Mouse (Mus musculus) forebrain, embryonic 11.5 days (tissue): ENCODE results near the gene Vps72. TPM values are rescaled to one million over a fixed set of nuclear protein-coding genes. Genes with fewer than 3 reads are reported as not detected.

Experiments
- ATAC-seq: fragments of 200-750 bp; cut with Nextera tagmentation; replicated peaks from 2 replicates; pipeline ENCODE4 v1.8.0; 2017; ENCODE audit warnings: moderate TSS enrichment; ENCODE audit not compliant: low FRiP score
- DNase-seq: peaks from one replicate; pipeline ENCODE4 v3.0.0-alpha.2; 2017; ENCODE audit warnings: low spot score
- H3K27ac ChIP-seq: fragments of 300-500 bp; sonication (generic); 2 replicates; pipeline ENCODE4 v1.5.1; 2014; ENCODE audit warnings: low read depth, low read length
- H3K27me3 ChIP-seq: fragments of 300-500 bp; sonication (generic); 2 replicates; pipeline ENCODE4 v1.6.1; 2014; ENCODE audit warnings: mild to moderate bottlenecking, low read length, mixed read lengths; ENCODE audit not compliant: control insufficient read depth, insufficient read depth
- H3K36me3 ChIP-seq: fragments of 300-500 bp; sonication (generic); 2 replicates; pipeline ENCODE4 v1.6.1; 2014; ENCODE audit warnings: mild to moderate bottlenecking, low read length, moderate library complexity, mixed read lengths; ENCODE audit not compliant: control insufficient read depth, insufficient read depth
- H3K4me1 ChIP-seq: fragments of 300-500 bp; sonication (generic); replicated peaks from 2 replicates; pipeline ENCODE4 v1.6.1; 2014; ENCODE audit warnings: low read length, mixed read lengths; ENCODE audit not compliant: control insufficient read depth, insufficient read depth
- H3K4me2 ChIP-seq: fragments of 300-500 bp; sonication (generic); 2 replicates; pipeline ENCODE4 v1.6.1; 2014; ENCODE audit warnings: low read depth, mild to moderate bottlenecking, low read length, moderate library complexity, mixed read lengths; ENCODE audit not compliant: severe bottlenecking
- H3K4me3 ChIP-seq: fragments of 300-500 bp; sonication (generic); 2 replicates; pipeline ENCODE4 v1.5.1; 2014; ENCODE audit warnings: low read depth, low read length
- H3K9ac ChIP-seq: fragments of 300-500 bp; sonication (generic); 2 replicates; pipeline ENCODE4 v1.6.1; 2014; ENCODE audit warnings: low read length
- H3K9me3 ChIP-seq: fragments of 300-500 bp; sonication (generic); 2 replicates; pipeline ENCODE4 v1.6.1; 2016; ENCODE audit warnings: low read length, mixed read lengths; ENCODE audit not compliant: control insufficient read depth
- WGBS: fragments of 180-500 bp; shearing (Covaris S2); extraction: QIAGEN DNeasy Blood & Tissue Kit; methylation state at CpG from one replicate; pipeline ENCODE4 v1.1.7; 2014; 5-methylcytosine and 5-hydroxymethylcytosine counted together
- polyA plus RNA-seq: library from polyadenylated mRNA; unstranded; fragments of >200 nt; fragmentation: Nextera tagmentation; extraction: Ambion mirVana; gene quantifications from 2 replicates; pipeline ENCODE4 v1.2.1, GENCODE M21; 2014

The Vps72 gene
- 249 and 274 TPM in 2 replicates for polyA plus RNA-seq

DNA sequence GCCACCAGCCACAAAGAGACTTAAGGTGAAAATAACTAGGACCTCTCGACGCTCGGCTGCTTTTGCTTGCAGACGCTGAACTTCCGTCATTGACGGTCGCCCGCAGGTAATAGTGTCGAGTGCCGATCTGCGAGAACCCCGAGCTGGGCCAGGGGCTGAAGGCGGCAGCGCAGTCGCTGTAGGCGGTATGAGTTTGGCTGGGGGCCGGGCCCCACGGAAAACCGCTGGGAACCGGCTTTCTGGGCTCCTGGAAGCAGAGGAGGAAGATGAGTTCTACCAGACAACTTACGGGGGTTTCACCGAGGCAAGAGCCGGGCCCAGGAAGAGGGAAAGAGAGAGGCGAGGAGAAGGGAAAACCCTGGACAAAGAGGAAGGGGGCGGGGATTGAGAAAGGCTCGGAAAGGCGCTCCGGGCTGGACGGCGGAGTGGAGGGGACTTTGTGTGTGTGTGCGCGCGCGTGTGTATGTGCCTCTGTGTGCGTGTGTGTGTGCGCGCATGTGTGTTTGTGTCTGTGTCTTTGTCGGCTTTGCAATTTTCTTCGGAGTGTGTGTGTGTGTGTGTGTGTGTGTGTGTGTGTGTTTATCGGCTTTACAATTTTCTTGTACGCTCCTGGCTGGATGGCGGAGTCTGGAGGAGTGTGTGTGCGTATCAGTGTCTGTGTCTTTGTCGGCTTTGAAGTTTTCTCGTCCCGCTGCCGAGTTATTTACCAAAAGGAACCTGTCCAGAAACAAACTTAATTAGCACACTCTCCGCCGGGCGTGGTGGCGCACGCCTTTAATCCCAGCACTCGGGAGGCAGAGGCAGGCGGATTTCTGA, at the start of gene Vps72:
Gene Vps72 (plus strand): TSS at position 112 of the 816 bp plus-strand sequence.
- H3K27me3 ChIP-seq, result no peaks in the 10 kb centered on the region
- WGBS, result under 1% methylated on average over 53 of the region's 54 CpGs
- H3K9ac ChIP-seq, result peak within 1 kb of the TSS; percentile 94
- peak within 1 kb of the TSS; percentile 96 for H3K27ac ChIP-seq
- peaks cover 7% of the 10 kb centered on the region for H3K4me1 ChIP-seq
- peak within 1 kb of the TSS; percentile 72 for H3K4me3 ChIP-seq
- H3K36me3 ChIP-seq, result no peaks in the 10 kb centered on the region; the same call in 1 of the 2 replicates
- ATAC-seq (peak; percentile 78), DNase-seq (peak; percentile 93)
- H3K4me2 ChIP-seq, result peak within 1 kb of the TSS; percentile 39
- H3K9me3 ChIP-seq, result no peaks in the 10 kb centered on the region

- Histone ChIP-seq H3K4me2 (no peak overlapping the region), H3K27ac (no peak overlapping the region), H3K4me3 (no peak overlapping the region), H3K4me1 (no peaks in the 10 kb centered on the region), H3K27me3 (no peaks in the 10 kb centered on the region), H3K36me3 (peaks cover 35% of the 10 kb centered on the region), H3K9ac (no peak overlapping the region), H3K9me3 (no peaks in the 10 kb centered on the region)
- no peak for ATAC-seq
- 98% methylated on average over 4 of the region's 4 CpGs for WGBS
- DNase-seq, result no peak
Measured at GRCm38 (mm10) chr3:95063741-95064140, 47.1 kb upstream of the Vps72 start.

- no peak for DNase-seq
- peaks cover 36% of the 10 kb centered on the region for H3K36me3 ChIP-seq
Measured at GRCm38 (mm10) chr3:95065553-95065952, 45.3 kb upstream of the Vps72 start.

GRCm38 (mm10) chr3:95066095-95066494, 44.7 kb upstream of the Vps72 start:
- Histone ChIP-seq H3K9me3 (no peaks in the 10 kb centered on the region), H3K4me2 (no peak overlapping the region), H3K27me3 (no peaks in the 10 kb centered on the region), H3K36me3 (peaks cover 38% of the 10 kb centered on the region), H3K4me1 (no peaks in the 10 kb centered on the region), H3K4me3 (no peak overlapping the region), H3K27ac (no peak overlapping the region), H3K9ac (no peak overlapping the region)
- DNase-seq (no peak), ATAC-seq (no peak)
- WGBS, result 94% methylated on average over 6 of the region's 6 CpGs

More at GRCm38 (mm10) chr3:95065553-95065952, 45.3 kb upstream of the Vps72 start:
- Histone ChIP-seq H3K9me3 (no peaks in the 10 kb centered on the region), H3K27me3 (no peaks in the 10 kb centered on the region), H3K9ac (no peak overlapping the region), H3K27ac (no peak overlapping the region), H3K4me2 (no peak overlapping the region), H3K4me3 (no peak overlapping the region), H3K4me1 (no peaks in the 10 kb centered on the region)
- ATAC-seq, result no peak
- 90% methylated on average over 1 of the region's 1 CpGs for WGBS

- H3K27ac ChIP-seq, result no peak overlapping the region
- ATAC-seq, result no peak
- H3K36me3 ChIP-seq, result peaks cover 40% of the 10 kb centered on the region
- H3K9ac ChIP-seq, result no peak overlapping the region
- 93% methylated on average over 11 of the region's 11 CpGs for WGBS
- no peak overlapping the region for H3K4me2 ChIP-seq
- H3K4me1 ChIP-seq, result no peaks in the 10 kb centered on the region
- no peaks in the 10 kb centered on the region for H3K27me3 ChIP-seq
- no peaks in the 10 kb centered on the region for H3K9me3 ChIP-seq
- DNase-seq, result no peak
- no peak overlapping the region for H3K4me3 ChIP-seq
Measured at GRCm38 (mm10) chr3:95066570-95066969, 44.3 kb upstream of the Vps72 start.

GRCm38 (mm10) chr3:95071606-95072005, 39.2 kb upstream of the Vps72 start:
- no peak for DNase-seq
- ATAC-seq, result no peak
- no peak overlapping the region for H3K4me3 ChIP-seq
- 93% methylated on average over 2 of the region's 2 CpGs for WGBS
- no peak overlapping the region for H3K4me2 ChIP-seq
- no peaks in the 10 kb centered on the region for H3K27me3 ChIP-seq
- peaks cover 25% of the 10 kb centered on the region for H3K36me3 ChIP-seq
- H3K4me1 ChIP-seq, result no peaks in the 10 kb centered on the region
- H3K27ac ChIP-seq, result no peak overlapping the region
- no peaks in the 10 kb centered on the region for H3K9me3 ChIP-seq
- no peak overlapping the region for H3K9ac ChIP-seq

GRCm38 (mm10) chr3:95088071-95088470, 22.8 kb upstream of the Vps72 start:
- Histone ChIP-seq H3K9ac (no peak overlapping the region), H3K36me3 (no peaks in the 10 kb centered on the region; the same call in 1 of the 2 replicates), H3K27me3 (no peaks in the 10 kb centered on the region), H3K4me1 (no peaks in the 10 kb centered on the region), H3K4me3 (no peak overlapping the region), H3K9me3 (no peaks in the 10 kb centered on the region), H3K27ac (no peak overlapping the region), H3K4me2 (no peak overlapping the region)
- ATAC-seq (no peak), DNase-seq (no peak)
- WGBS, result 96% methylated on average over 1 of the region's 1 CpGs

GRCm38 (mm10) chr3:95100854-95101253, 10.0 kb upstream of the Vps72 start:
- Histone ChIP-seq H3K4me2 (no peak overlapping the region), H3K36me3 (no peaks in the 10 kb centered on the region), H3K9ac (no peak overlapping the region), H3K4me1 (peaks cover 5% of the 10 kb centered on the region), H3K27me3 (no peaks in the 10 kb centered on the region), H3K9me3 (no peaks in the 10 kb centered on the region), H3K4me3 (no peak overlapping the region), H3K27ac (no peak overlapping the region)
- WGBS, result 11% methylated on average over 2 of the region's 2 CpGs
- ATAC-seq, result no peak
- DNase-seq, result no peak

DNA sequence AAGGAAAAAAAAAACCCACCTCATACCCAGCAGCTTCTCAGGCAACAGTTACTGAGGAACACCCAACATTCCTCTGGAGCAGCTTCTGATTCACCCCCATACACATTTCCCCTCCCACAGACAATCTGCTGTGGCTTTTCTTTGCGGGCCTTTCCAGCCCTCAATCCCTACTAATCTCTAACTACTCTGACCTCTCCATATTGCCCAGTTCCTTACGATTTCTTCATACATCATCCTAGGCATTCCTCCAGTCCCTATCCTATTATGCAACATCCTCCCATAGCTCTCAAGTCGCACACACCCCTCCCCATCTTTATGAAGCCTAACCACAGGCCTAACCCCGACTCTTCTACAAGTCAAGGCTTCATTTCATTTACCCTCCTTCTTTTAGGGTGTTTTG, 5.7 kb upstream of the Vps72 start:
- Histone ChIP-seq H3K36me3 (no peaks in the 10 kb centered on the region), H3K4me3 (peak overlapping the region; percentile 98), H3K27ac (no peak overlapping the region), H3K4me1 (peaks cover 5% of the 10 kb centered on the region), H3K9me3 (no peaks in the 10 kb centered on the region), H3K4me2 (peak overlapping the region; percentile 58), H3K27me3 (no peaks in the 10 kb centered on the region), H3K9ac (peak overlapping the region; percentile 93; the same call in 1 of the 2 replicates)
- no peak for DNase-seq
- ATAC-seq, result no peak
- WGBS, result 78% methylated on average over 4 of the region's 4 CpGs
